Mouse (Mus musculus) erythroblast, adult 5-6 weeks (primary cell): ENCODE data around the gene Fgfr1op. TPM values are rescaled to one million over a fixed set of nuclear protein-coding genes. Genes with fewer than 3 reads are reported as not detected.

Source experiments
- total RNA-seq, 2 experiments: library from RNA; stranded (forward) in 1 of 2; stranded (reverse) in 1 of 2; fragments of 150-400 nt in 1 of 2; fragments of 200-764, 138-1000 nt in 1 of 2; gene quantifications; 2 replicates each; pipeline versions ENCODE4 v1.2.3 to v1.2.4; 2015 to 2017; ENCODE audit warnings: low replicate concordance in 2 of 2

The Fgfr1op gene
- total RNA-seq, 2 experiments from 2014 or later, result 5.4 to 7.9 TPM

Other genes starting within 250 kb of the Fgfr1op start
- gene Tagap, start 239.5 kb upstream of the Fgfr1op start, total RNA-seq (2015; ENCODE audit: low replicate concordance), result 6.5 and 11.9 TPM in 2 replicates
- gene Tagap, start 239.5 kb upstream of the Fgfr1op start, total RNA-seq (2017; ENCODE audit: low replicate concordance), result 5.2 and 6.1 TPM in 2 replicates
- 12.5 and 19.4 TPM in 2 replicates for gene Rsph3a, start 219.9 kb upstream of the Fgfr1op start, total RNA-seq (2015; ENCODE audit: low replicate concordance)
- gene Rsph3a, start 219.9 kb upstream of the Fgfr1op start, total RNA-seq (2017; ENCODE audit: low replicate concordance), result 7.8 and 8.0 TPM in 2 replicates
- gene Gm49673, start 17.7 kb upstream of the Fgfr1op start, total RNA-seq (2015; ENCODE audit: low replicate concordance), result not detected in 2 replicates
- gene Gm49673, start 17.7 kb upstream of the Fgfr1op start, total RNA-seq (2017; ENCODE audit: low replicate concordance), result not detected in 2 replicates
- gene Rnaset2a, start 17.4 kb upstream of the Fgfr1op start, total RNA-seq (2015; ENCODE audit: low replicate concordance), result 19.9 and 30.9 TPM in 2 replicates
- 5.0 and 8.8 TPM in 2 replicates for gene Rnaset2a, start 17.4 kb upstream of the Fgfr1op start, total RNA-seq (2017; ENCODE audit: low replicate concordance)
- not detected in 2 replicates for gene Ccr6, start 70.5 kb downstream of the Fgfr1op start, total RNA-seq (2015; ENCODE audit: low replicate concordance)
- gene Ccr6, start 70.5 kb downstream of the Fgfr1op start, total RNA-seq (2017; ENCODE audit: low replicate concordance), result not detected in 2 replicates
- 46.5 and 65.0 TPM in 2 replicates for gene Mpc1, start 117.4 kb downstream of the Fgfr1op start, total RNA-seq (2015; ENCODE audit: low replicate concordance)
- 21.7 and 52.1 TPM in 2 replicates for gene Mpc1, start 117.4 kb downstream of the Fgfr1op start, total RNA-seq (2017; ENCODE audit: low replicate concordance)
- 94.7 and 111 TPM in 2 replicates for gene Sft2d1, start 145.6 kb downstream of the Fgfr1op start, total RNA-seq (2015; ENCODE audit: low replicate concordance)
- 8.0 and 8.2 TPM in 2 replicates for gene Sft2d1, start 145.6 kb downstream of the Fgfr1op start, total RNA-seq (2017; ENCODE audit: low replicate concordance)
- 0.42 TPM in 1 of 2 replicates, not detected in the other for gene Prr18, start 172.0 kb downstream of the Fgfr1op start, total RNA-seq (2015; ENCODE audit: low replicate concordance)
- not detected in 2 replicates for gene Prr18, start 172.0 kb downstream of the Fgfr1op start, total RNA-seq (2017; ENCODE audit: low replicate concordance)
- gene T2, start 190.5 kb downstream of the Fgfr1op start, total RNA-seq (2015; ENCODE audit: low replicate concordance), result not detected in 2 replicates
- gene T2, start 190.5 kb downstream of the Fgfr1op start, total RNA-seq (2017; ENCODE audit: low replicate concordance), result not detected in 2 replicates